Mouse (Mus musculus) thymus, postnatal 14 days (tissue): Measurements from ENCODE around the gene Pafah2.
A peak's percentile ranks its signal among the peaks of the same experiment; 100 is the strongest.

Source experiments
- DNase-seq: peaks from one replicate; pipeline ENCODE4 v3.0.0; 2021

Gene Pafah2

GRCm38 (mm10) chr4:134465789-134466188 is 69.7 kb downstream of the Pafah2 start:
- DNase-seq, result peak; percentile 26

- DNase-seq, result peak; percentile 16
These were observed 70.5 kb downstream of the Pafah2 start for GRCm38 (mm10) chr4:134466381-134467262.

GRCm38 (mm10) chr4:134467435-134468214 is 71.5 kb downstream of the Pafah2 start:
- peak; percentile 63 for DNase-seq

- DNase-seq, result peak; percentile 95
These were observed 72.1 kb downstream of the Pafah2 start, which contains the start of gene Stmn1 for GRCm38 (mm10) chr4:134468215-134468575. Stmn1 (plus strand) TSS chr4:134468320.

GRCm38 (mm10) chr4:134468578-134469266 is 72.6 kb downstream of the Pafah2 start:
- DNase-seq, result peak; percentile 99

GRCm38 (mm10) chr4:134469341-134469796 is 73.2 kb downstream of the Pafah2 start:
- DNase-seq, result no peak

- DNase-seq, result no peak
These were observed 73.9 kb downstream of the Pafah2 start for GRCm38 (mm10) chr4:134469985-134470384.

GRCm38 (mm10) chr4:134471469-134471868 is 75.3 kb downstream of the Pafah2 start:
- no peak for DNase-seq

- DNase-seq, result no peak
These were observed 77.6 kb downstream of the Pafah2 start for GRCm38 (mm10) chr4:134473764-134474163.

- DNase-seq, result no peak
These were observed 78.1 kb downstream of the Pafah2 start for GRCm38 (mm10) chr4:134474240-134474639.

GRCm38 (mm10) chr4:134476899-134477298 is 80.8 kb downstream of the Pafah2 start:
- DNase-seq, result no peak
